Mouse (Mus musculus) brain, embryonic 14.5 days (tissue): Measurements from ENCODE around the gene Htr7.

Experiments used
- CTCF ChIP-seq: fragments of 200-500 bp; IDR thresholded peaks from 2 replicates; pipeline ENCODE4 v1.5.1; 2012; ENCODE audit warnings: inconsistent platforms, mild to moderate bottlenecking, moderate library complexity, borderline replicate concordance; ENCODE audit not compliant: insufficient read depth, insufficient read length; ENCODE audit errors: extremely low read depth
- POLR2A ChIP-seq: fragments of 200-500 bp; IDR thresholded peaks from 2 replicates; pipeline ENCODE4 v1.6.1; 2012; ENCODE audit warnings: mild to moderate bottlenecking, inconsistent platforms, borderline replicate concordance; ENCODE audit not compliant: poor library complexity, insufficient read depth, insufficient read length, severe bottlenecking; ENCODE audit errors: extremely low read depth

- TF ChIP-seq CTCF (no peak), POLR2A (no peak)
These were observed 46.6 kb upstream of the Htr7 start for GRCm38 (mm10) chr19:36103909-36104308.
